Mouse (Mus musculus): Measurements from ENCODE around the gene Pknox2.

- TF ChIP-seq EP300 (IDR thresholded peaks at IDR 0.05; ENCODE audit: low read depth), result no peak
- TF ChIP-seq CTCF (IDR thresholded peaks at IDR 0.05; ENCODE audit: low read depth), result no peak
Observed at GRCm38 (mm10) chr9:36894242-36894641, 253.0 kb downstream of the Pknox2 start.

All from liver, postnatal 0 days (tissue).